Mouse (Mus musculus) kidney, adult 8-10 months (tissue): ENCODE results near the gene Klhl22.
A peak's percentile ranks its signal among the peaks of the same experiment; 100 is the strongest.
"Not testable (repeated sequence)": the region's sequence is repeated elsewhere in the genome, so short reads cannot be mapped to it uniquely, and the experiment has no call there.

ENCODE experiments used
- DNase-seq, 2 experiments: peaks; one replicate each; pipeline ENCODE4 v3.0.0; 2022

Gene Klhl22

DNA sequence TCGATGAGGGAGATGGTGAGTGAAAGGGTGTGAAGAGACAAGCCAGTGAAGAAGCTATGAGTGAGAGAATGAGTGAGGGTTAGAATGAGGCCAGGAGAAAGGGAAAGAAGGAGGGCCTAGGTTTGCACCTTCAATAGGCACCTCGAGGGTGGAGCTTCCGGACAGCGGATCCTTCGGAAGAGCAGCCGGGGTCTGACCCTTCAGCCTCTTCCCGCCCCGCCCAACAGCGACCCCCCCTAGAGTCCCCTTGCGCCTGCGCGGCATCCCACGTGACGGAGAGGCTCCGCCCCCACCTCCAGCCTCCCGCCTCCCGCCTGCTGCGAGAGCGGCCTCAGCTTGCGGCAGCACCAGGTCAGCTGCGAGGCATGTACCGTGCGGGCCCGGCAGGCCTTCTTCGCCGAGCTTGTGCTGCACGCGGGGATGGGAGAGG lies at the start of gene Klhl22:
Klhl22 (plus strand) TSS at position 275 of the 430 bp plus-strand sequence.
- peak; percentile 87 to 89 for DNase-seq

DNA sequence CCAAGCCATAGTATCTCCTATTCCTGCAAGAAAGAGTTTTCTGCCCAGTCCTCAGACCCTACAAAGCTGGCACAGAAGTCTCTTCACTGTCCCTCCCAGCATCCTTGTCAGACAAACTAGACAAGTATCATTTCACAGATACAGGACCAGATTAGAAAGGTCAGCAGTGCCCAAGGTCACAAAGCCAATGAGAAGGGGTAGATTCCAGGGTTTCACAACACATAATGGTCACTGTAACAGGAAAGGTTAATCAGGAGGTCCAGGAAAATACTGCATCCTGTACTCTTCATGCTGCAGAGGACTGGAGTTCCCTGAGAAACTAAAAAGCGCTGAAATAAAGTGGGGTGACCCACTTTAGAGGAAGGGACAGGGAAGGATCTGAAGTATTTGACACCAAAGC lies 41.6 kb upstream of the Klhl22 start:
- DNase-seq: no peak

DNA sequence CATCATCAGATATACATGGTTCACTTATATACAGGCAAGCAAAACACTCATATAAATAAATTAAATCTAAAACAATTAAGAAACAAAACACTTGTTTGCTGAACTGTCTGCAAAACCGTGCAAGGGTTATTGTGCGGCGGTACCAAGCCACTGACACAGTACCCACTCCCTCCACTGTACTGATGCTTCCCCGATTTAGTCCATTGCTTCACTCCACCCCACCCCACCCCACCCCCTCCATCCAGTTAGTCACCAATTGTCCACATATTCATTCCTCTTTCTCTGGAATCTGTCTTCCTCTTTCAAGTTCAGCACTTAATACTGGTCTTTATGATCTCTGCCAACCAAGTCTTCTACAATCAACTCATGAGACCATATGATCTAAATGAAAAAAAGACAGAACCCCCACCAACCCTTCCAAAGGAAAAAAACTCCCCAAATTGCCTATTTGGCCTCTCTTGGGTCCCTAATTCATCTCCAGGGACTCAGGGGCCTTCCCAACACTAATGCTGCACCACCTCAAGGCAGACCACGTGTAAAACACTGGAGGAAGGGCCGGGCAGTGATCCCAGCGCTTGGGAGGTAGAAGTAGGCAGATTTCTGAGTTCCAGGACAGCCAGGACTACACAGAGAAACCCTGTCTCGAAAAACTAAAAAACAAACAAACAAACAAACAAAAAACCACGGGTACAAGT lies 38.2 kb upstream of the Klhl22 start:
- DNase-seq: no peak

DNA sequence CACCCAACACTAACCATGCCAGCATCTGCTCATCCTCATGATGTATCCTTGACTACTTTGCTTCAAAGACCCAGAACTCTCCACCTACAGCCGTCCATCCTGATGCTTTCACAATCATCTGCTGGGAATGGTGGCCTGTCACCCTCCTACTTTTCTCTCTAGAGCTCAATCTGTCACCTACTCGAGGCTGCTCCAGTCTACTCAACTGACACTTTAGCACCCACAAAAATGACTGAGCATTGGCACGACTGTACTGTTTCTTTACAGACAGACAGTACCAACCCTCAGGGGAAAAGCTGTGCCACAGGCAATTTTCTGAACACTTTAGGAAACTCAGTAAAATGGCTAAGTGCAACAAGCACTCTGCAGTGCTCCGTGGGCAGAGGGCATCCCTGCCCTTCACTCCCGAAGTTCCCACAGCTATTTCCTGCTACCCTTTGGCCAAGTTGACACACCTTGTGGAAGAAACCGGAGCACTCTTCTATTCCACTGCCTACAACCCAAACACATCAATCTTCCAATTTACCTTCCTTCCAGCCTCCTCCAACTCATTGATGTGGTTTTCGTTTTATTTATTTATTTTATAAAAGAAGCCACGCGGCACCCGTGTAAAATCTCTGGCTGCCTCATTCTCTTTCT lies 37.5 kb upstream of the Klhl22 start:
- no peak for DNase-seq

DNA sequence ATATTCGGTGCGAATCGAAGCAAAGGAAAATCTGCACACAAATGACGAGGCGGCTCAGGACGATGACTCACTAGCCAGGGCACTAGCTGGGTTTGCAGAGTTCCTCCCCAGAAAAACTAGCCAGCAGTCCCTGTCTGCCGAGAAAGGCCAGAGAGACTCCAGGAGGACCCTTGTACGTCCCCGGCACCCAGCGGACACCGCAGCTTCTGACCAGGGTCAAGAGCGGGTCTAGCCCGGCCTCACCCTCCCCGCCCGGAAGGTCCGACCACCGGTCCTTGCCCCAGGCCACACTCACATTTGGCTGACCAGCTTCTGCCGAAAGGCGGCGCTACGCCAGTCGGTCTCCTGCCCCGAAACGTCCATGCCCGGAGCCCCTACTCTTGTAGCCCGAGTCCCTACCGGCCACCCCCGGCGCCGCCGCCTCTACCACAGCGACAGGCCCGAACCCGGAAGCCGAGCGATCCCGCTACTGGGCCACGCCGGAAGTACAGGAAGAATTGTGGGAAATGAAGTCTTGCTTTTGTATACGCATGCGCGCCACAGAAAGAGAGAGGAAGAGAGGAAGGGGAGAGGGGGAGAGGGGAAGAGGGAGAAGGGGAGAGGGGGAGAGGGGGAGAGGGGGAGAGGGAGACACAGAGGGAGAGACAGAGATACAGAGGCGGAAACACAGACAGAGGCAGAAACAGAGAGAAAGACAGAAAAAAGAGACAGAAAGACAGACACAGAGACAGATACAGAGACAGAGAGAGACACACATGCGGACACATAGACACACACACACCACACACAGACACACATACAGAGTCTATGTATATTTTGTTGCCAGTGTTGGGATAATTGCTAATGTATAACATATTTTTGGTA lies 36.7 kb upstream of the Klhl22 start:
- peak; percentile 89 to 91 for DNase-seq

DNA sequence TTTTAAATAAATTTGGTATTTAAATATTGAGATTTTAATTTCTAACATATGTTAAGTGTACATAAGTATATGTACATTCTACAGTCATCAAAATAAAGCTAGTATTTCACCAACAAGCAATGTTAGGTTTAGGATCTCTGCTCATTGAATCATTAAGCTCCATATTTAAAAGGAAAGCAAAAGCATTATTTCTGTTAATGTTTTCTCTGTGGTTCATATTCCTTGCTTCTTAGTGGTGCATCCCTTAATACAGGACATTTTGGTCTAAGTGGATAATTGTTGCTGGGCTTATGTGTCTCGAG lies 36.1 kb upstream of the Klhl22 start:
- DNase-seq: no peak

DNA sequence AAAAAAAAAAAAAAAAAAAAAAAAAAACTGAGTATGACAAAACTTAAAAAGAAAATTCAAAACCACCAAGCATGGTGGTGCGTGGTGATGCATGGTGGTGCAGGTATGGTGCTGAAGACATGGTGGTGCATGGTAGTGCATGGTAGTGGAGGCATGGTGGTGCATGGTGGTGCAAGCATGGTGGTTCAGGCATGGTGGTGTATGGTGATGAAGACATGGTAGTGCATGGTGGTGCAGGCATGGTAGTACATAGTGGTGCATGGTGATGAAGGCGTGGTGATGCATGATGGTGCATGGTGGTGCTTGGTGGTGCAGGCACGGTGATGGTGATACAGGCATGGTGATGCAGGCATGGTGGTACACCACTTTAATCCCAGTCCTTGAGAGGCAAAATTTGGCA lies 35.0 kb upstream of the Klhl22 start:
- no peak for DNase-seq

DNA sequence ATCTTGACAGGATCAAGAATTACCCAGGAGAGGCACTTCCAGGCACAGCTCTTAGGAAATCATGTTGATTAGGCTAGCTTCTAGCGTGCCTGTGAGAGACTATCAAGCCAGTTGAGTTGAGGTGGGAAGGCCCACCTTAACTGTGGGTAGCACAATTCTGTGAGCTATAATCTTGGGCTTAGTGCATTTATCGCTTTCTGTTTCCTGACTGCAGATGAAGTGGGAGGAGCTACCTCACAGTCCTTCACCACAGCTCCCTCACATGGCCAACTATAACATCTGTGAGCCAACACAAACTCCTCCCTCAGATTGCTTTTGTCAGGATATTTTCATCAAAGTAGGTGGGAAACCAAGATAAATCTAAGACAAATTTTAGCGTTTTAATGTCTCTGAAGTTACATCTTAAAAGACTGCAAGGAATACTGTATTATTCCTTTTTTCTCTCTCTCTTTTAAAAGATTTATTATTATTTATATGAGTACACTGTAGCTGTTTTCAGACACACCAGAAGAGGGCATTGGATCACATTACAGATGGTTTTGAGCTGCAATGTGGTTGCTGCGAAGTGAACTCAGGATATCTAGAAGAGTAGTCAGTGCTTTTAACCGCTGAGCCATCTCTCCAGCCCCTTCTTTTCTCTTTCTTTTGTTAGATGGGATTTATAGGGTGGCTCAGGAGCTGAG lies 32.1 kb upstream of the Klhl22 start:
- peak; percentile 52 to 61 for DNase-seq

DNA sequence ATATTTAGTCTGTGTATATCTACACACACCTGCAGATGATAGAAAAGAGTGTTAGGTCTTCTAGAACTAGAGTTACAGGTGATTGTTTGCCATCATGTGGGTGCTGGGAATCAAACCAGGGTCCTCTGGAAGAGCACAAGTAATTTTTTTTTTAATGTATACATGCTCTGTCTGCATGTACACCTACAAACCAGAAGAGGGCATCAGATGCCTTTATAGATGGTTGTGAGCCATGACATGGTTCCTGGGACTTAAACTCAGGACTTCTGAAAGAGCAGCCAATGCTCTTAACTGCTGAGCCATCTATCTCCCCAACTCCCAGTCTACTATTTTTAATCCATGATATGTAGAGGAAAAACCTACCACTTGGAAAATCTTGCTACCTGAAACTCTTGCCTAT lies 29.4 kb upstream of the Klhl22 start:
- DNase-seq: no peak

DNA sequence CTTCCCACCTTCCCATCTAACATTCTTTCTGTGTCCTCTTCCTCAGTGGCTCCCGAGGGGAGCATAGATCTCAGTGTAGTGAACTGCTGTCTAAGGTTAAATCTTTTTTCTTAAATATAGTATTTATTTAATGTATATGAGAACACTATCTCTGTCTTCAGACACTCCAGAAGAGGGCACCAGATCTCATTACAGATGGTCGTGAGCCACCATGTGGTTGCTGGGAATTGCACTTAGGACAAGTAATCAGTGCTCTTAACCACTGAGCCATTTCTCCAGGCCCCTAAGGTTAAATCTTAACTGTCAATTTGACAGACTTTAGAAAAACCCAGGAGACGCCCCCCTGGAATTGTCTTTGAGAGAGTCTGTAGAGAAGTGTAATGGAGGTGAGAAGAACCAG lies 27.4 kb upstream of the Klhl22 start:
- DNase-seq: no peak

DNA sequence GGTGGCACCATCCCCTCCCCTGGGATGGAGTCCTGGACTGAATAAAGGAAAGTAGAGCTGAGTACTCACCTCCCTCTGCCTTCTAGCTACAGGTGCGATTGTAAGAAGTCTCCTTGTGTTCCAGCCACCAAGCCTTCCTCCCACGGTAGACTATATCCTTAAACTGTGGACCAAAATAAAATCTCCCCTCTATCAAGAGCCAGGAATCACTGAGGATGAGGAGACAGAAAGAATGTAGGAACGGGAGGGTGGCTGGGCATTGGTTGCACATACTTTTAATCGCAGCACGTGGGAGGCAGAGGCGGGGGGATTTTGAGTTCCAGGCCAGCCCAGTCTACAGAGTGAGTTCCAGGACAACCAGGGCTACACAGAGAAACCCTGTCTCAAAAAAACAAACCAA lies 27.0 kb upstream of the Klhl22 start:
- no peak for DNase-seq

DNA sequence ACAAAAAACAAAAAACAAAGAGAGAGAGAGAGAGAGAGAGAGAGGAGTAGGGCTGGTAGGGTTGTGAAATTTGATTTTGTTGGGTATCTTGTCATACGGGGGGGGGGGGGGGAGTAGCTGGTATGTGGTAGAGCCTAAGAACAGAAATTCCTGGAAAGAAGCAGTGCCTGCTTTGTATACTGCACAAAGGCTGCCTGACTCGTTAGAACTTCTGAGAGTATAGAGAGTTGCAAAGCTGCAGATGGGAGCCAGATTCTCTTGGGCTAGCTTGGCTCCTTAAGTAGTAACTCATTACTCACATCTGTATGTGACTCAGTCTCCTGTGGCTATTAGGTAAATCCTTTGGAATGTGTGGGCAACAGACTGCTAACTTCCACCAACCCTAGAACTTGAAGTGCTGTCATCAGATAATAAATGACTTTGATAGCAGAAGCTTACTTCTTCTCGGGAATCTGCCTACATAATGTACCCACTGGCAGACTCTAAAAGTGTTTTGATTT lies 26.5 kb upstream of the Klhl22 start, which contains the start of gene Med15:
Med15 (minus strand) TSS at position 51 of the 500 bp plus-strand sequence.
- DNase-seq: no peak

DNA sequence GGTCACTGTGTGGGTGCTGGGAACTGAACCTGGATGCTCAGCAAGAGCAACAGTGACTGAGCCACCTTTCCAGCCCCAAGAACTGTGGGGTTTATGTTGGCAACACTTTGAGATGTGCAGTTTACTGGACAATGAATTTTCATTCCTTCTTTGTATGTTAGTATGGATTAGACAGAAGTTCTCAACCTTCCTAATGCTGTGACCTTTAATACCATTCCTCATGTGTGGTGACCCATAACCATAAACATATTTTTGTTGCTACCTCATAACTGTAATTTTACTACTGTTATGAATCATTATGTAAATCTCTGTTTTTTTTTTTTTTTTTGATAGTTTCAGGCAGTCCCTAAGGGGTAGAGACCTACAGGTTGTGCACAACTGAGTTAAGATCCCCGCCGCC lies 25.8 kb upstream of the Klhl22 start:
- no peak for DNase-seq

DNA sequence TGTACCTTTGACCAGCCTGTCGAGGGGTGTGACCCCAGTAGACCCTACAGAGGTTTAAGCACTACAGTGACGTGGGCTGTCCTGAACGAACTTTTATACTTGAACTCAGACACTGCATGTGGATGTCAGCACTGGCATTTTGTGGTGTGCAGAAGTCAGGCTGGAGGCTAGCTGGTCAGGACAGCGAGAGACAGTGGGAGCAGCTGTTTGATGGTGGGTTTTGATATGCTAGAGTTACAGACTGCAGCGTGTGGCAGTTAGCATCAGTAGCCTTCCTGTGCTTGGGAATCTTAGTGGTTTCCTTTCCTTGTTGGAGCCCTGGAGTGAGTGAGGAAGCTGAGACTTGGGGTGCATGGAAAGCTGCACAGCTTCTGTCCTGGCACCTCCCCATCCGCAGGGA lies 24.5 kb upstream of the Klhl22 start:
- DNase-seq: not testable (repeated sequence)

DNA sequence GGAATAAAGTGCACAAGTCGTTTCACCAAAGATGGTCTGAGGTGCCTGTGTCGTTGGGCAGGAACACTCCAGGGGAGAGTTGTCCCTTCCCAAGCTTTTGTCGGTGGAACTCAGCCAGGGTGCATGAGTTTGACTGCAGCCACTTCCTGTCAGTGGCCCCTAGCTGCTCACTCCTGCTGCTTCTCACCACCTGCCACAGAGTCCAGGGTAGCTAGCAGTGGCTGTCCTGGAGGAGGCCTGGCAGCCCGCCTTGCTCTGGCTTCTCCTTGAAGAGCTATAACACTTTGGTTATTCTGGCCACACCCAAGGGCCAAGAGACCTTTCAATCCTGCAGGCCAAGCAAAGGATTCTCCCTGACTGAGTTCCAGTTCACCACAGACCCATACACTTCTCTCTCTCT lies 23.3 kb upstream of the Klhl22 start:
- no peak for DNase-seq

DNA sequence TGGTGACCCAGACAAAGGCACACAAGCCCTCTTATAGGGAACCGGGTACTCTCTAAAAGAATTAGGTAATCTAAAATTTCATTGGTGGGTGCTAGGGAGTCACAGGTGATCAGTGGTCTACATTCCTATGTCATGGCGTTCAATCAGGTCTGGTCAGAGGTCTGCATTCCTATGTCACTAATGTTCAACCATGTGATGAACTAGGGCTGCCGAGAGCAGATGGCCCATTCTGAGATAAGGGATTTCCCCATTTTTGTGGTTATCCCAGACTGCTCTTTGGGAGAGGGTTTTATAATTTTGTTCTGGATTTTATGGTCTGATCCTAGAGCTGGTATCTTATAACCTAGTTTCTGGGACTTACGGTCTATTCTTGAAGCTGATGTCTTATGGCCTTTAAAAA lies 19.3 kb upstream of the Klhl22 start:
- DNase-seq: no peak

DNA sequence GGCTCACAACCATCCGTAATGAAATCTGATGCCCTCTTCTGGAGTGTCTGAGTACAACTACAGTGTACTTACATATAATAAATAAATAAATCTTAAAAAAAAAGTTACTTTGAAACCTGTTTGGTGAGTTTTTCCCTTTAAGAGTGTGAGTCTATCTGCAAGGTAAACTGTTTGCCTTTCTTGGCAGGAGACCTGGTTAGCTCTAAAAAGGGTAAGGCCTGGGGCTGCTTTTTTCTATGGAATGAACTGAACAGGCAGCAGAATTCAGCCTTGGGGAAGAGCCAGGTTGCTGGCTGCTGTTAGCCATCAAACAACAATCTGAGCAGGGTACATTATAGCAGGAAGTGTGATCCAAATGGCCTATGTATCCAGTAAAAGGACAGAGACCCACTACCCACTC lies 16.6 kb upstream of the Klhl22 start:
- peak in 1 of 2 experiments; percentile 43 for DNase-seq

DNA sequence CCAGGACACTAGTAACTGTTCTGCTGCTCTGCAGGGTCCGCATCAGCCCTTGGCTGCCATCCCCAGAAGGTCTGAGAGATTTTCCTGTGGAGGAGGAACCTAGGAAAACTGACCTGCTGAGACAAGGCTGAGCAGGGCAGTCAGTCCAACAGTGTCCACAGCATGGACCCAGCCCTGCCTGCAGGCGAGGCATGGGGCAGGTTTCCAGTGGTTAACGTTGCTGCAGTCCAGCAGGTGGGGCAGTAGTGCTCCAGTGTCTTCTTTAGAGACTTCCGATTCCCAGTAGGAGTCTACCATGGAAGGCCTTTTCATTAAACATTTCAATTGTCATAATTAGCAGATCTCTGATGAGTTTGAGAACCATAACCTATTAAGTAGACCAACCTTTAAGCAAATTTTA lies 16.1 kb upstream of the Klhl22 start:
- peak; percentile 48 to 52 for DNase-seq

DNA sequence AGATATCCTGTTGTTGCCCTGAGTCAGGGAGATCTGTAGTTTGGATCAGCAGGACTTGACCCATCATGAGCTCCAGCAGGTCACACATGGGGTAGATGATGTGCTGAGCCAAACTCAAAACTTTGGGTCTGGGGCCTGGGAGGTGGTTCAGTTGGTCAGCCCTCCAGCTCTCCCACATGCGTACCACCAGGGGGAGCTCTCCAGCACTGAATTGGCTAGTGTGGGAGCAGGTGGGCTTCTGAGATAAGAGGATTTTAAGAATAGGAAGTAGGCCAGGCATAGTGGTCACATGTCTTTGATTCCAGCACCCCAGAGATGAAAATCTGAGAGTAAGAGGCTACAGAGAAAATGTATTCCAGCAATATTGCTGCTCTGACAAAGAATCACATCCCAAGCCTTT lies 14.9 kb upstream of the Klhl22 start:
- no peak for DNase-seq

DNA sequence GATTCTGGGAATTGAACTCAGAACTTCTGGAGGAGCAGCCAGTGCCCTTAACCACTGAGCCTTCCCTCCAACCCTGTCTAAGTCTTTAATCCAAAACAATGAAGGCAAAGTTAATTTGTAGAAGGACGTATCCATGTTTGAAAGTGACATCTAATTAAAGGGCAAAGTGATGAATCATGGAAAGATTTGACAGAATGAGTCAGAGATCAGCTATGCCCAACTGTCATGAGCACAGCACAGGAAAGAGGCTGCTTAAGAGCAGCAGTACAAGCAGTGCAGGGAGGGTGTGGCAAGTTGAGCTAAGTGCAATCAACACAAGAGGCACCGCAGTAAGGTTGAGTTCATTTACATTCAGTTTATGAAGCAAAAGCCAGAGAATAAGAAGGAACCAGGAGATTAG lies 14.4 kb upstream of the Klhl22 start:
- no peak for DNase-seq

DNA sequence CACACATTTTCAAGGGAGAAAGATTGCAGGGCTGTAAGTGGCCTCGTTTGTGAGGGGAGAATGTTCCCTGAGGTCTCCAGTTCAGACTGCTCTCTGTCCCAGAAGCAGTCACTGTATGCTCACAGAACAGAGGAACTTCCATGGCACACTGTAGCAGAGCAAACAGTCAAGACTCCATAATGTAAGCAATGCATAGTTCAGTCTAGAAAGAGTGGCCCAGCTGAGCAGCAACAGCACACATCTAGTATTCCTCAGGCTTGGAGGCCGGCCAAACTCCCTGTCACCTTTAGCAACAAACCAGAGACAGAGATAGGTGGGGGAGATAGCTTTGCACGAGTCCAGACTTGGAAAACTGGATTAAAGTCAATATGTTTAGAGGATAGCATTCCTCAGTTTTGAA lies 6.4 kb upstream of the Klhl22 start:
- DNase-seq: no peak

DNA sequence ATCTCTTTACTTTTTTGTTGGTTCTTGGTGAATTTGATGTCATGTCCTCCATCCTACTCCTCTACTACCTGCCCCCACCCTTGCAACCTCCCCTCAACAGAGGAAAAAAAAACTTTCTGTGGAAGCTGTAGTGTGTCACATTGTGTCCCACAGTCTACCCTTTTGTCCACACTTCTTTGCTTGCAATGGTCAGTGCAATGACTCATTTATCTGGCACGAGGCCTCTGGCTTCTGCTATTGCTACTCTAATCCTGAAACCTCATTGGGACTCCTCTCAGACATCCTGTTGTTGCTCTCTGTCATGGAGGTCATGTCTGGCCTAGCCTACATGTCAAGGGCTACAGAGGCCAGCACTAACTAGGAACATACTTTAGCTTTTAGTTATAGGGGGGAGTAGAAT lies 5.7 kb upstream of the Klhl22 start:
- peak in 1 of 2 experiments; percentile 17 for DNase-seq

DNA sequence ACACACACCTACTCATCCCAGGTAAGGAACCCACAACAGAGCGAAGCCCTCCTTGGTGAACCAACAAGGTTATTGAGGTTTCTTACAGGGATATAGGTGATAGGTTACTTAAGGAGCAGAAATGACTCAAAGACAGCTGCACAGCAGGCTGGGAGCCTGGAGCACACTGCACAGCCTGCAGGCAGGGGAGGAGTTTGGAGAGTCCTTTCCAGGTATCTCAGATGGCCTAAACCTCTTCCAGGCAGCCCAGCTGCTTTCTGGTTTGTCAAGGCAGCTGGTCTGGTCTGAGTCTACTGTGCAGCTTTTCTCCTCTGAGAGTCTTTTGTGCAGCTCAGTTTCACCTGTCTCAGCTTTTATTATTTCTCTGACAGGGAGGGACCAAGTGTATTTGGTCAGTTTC lies 1.7 kb upstream of the Klhl22 start:
- DNase-seq: no peak
